Mouse (Mus musculus) thymus, adult 2 months (tissue): Measurements from ENCODE around the gene Elovl3. TPM values are rescaled to one million over a fixed set of nuclear protein-coding genes. Genes with fewer than 3 reads are reported as not detected.
A peak's percentile ranks its signal among the peaks of the same experiment; 100 is the strongest.

Experiments used
- DNase-seq: peaks from one replicate; pipeline ENCODE4 v3.0.0; 2021
- H3K27ac ChIP-seq: fragments of 200-500 bp; 2 replicates; pipeline ENCODE4 v1.5.1; 2012; ENCODE audit warnings: low read length, control low read depth; ENCODE audit not compliant: control insufficient read depth, insufficient read depth
- H3K27me3 ChIP-seq: fragments of 200-500 bp; 2 replicates; pipeline ENCODE4 v1.6.1; 2012; ENCODE audit warnings: mild to moderate bottlenecking, low read length, moderate library complexity, mixed read lengths; ENCODE audit not compliant: control insufficient read depth, insufficient read depth
- H3K36me3 ChIP-seq: fragments of 200-500 bp; 2 replicates; pipeline ENCODE4 v1.6.1; 2012; ENCODE audit warnings: mild to moderate bottlenecking, low read length, moderate library complexity; ENCODE audit not compliant: control insufficient read depth, insufficient read depth
- H3K4me1 ChIP-seq: fragments of 200-500 bp; replicated peaks from 2 replicates; pipeline ENCODE4 v1.6.1; 2012; ENCODE audit warnings: low read length; ENCODE audit not compliant: control insufficient read depth, insufficient read depth
- H3K4me3 ChIP-seq: fragments of 200-500 bp; 2 replicates; pipeline ENCODE4 v1.5.1; 2012; ENCODE audit warnings: mild to moderate bottlenecking, low read length, control low read depth, moderate library complexity; ENCODE audit not compliant: control insufficient read depth, insufficient read depth
- CTCF ChIP-seq: fragments of 200-500 bp; IDR thresholded peaks from 2 replicates; pipeline ENCODE4 v1.5.1; 2012; ENCODE audit warnings: mild to moderate bottlenecking, control low read depth, low read length, moderate library complexity, borderline replicate concordance; ENCODE audit not compliant: control insufficient read depth, poor library complexity, insufficient read depth; ENCODE audit errors: extremely low read depth
- POLR2A ChIP-seq: fragments of 200-500 bp; IDR thresholded peaks from 2 replicates; pipeline ENCODE4 v1.6.1; 2012; ENCODE audit warnings: mild to moderate bottlenecking, low read length, control low read depth, moderate library complexity; ENCODE audit not compliant: control insufficient read depth, poor library complexity, insufficient read depth; ENCODE audit errors: extremely low read depth
- WGBS: fragments of 180-500 bp; shearing (Covaris S2); methylation state at CpG from one replicate; pipeline ENCODE4 v1.1.7; 2018; 5-methylcytosine and 5-hydroxymethylcytosine counted together
- polyA plus RNA-seq: library from polyadenylated mRNA; depleted of rRNA; stranded (reverse); fragments of >200 nt; gene quantifications from 2 replicates; pipeline ENCODE4 v1.2.3, GENCODE M21; 2012

Gene Elovl3
- polyA plus RNA-seq, 1 experiment, result 0.31 TPM

DNA sequence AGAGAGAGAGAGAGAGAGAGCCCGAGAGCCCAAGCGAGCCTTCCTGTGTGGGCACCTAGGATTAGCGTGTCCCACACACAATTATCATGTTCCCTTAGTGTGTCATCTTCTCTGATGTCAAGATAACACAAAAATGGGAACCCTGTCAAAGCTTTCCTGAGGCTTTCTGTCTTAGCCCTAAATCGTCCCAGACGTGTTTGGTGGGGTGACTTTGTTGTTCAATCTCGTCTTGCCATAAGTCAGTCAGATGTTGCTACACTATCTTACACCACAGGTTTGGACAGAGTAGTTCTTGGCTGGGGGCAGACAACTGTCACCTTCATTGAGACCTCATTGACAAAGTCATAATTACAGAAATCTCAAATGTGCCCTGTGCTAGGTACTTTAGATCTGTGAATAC, 880 bp downstream of the Elovl3 start:
- WGBS, result 12% methylated on average over 6 of the region's 6 CpGs
- Histone ChIP-seq H3K27ac (no peak overlapping the region), H3K27me3 (peaks cover 9% of the 10 kb centered on the region; the same call in 1 of the 2 replicates)

DNA sequence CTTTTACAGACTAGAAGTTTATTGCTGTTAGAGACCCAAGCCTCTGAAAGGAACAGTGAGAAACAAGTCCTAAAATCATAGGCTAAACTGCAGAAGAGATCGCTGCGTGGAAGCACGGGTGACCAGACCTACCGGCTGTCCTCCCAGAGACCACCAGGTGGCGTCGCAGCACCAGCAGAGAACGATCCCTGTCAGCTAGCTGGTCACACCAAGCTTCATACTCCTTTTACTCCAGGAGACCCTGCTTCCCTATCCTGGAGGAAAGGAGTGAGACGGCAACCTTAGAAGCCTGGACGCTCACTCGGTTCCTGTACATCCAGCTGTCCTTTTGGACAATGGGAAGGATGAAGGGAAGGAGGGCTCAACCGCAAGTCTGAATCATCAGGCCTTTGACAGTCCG, 3.6 kb downstream of the Elovl3 start:
- 0 out of 2 replicates have a peak overlapping the region, but pooled peaks have one; percentile 52 for H3K4me3 ChIP-seq
- 3% methylated on average over 12 of the region's 12 CpGs for WGBS
- peak; percentile 86 for DNase-seq
- peaks cover 9% of the 10 kb centered on the region; the same call in 1 of the 2 replicates for H3K27me3 ChIP-seq
- H3K27ac ChIP-seq, result no peak overlapping the region
- TF ChIP-seq POLR2A, result no peak
- TF ChIP-seq CTCF, result peak; percentile 93
- H3K36me3 ChIP-seq, result no peaks in the 10 kb centered on the region
- peaks cover 22% of the 10 kb centered on the region for H3K4me1 ChIP-seq

More for the DNA sequence above, 880 bp downstream of the Elovl3 start:
- DNase-seq, result no peak
- H3K4me3 ChIP-seq, result no peak overlapping the region
- no peaks in the 10 kb centered on the region for H3K36me3 ChIP-seq
- TF ChIP-seq CTCF (no peak), POLR2A (no peak)
- peaks cover 22% of the 10 kb centered on the region for H3K4me1 ChIP-seq

DNA sequence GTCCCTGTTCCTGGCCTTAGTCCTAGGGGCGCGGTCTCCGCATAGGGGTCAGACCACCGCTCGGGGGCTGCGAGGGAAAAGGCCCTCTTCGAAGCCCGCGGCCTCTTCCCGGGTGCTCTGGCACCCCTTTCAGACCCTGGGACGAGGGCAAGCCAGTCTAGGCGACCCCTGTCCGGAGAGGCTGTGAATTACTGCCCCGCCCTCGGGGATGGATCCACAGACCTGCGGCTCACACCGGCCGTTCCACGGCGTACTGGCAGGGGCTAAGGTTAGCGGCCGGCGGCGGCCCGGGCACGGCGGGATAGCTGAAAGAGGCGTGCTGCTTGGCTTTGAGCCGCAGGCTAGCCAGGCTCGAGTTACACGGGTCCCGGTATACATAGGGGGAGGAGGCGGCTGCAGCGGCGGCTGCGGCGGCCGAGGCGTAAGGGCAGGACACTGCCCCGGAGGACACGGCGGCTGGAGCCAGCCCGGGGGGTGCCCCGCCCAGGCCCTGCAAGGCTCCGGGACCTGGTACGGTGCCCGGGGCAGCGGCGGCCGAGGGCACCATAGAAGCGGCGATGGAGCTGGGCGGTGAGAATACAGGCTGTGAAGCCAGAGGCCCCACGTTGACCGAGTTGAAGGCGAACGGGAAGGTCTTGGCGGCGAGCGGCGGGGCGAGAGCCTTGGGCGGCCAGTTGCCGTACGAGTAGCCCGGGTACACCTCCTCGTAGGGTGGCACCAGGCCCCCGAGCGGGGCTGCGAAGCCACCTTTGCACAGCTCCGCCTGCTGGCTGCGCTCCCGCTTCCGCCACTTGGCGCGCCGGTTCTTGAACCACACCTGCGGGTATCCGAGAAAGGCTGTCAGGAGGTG, 4.3 kb downstream of the Elovl3 start:
- TF ChIP-seq POLR2A (0 out of 2 replicates have a peak, but pooled peaks have one; percentile 8), CTCF (peak; percentile 79; the same call in 1 of the 2 replicates)
- no peaks in the 10 kb centered on the region for H3K36me3 ChIP-seq
- peak; percentile 89 for DNase-seq
- 2% methylated on average over 79 of the region's 79 CpGs for WGBS
- H3K27ac ChIP-seq, result no peak overlapping the region
- H3K27me3 ChIP-seq, result peaks cover 9% of the 10 kb centered on the region; the same call in 1 of the 2 replicates
- H3K4me1 ChIP-seq, result peaks cover 22% of the 10 kb centered on the region
- peak overlapping the region; percentile 52 for H3K4me3 ChIP-seq

DNA sequence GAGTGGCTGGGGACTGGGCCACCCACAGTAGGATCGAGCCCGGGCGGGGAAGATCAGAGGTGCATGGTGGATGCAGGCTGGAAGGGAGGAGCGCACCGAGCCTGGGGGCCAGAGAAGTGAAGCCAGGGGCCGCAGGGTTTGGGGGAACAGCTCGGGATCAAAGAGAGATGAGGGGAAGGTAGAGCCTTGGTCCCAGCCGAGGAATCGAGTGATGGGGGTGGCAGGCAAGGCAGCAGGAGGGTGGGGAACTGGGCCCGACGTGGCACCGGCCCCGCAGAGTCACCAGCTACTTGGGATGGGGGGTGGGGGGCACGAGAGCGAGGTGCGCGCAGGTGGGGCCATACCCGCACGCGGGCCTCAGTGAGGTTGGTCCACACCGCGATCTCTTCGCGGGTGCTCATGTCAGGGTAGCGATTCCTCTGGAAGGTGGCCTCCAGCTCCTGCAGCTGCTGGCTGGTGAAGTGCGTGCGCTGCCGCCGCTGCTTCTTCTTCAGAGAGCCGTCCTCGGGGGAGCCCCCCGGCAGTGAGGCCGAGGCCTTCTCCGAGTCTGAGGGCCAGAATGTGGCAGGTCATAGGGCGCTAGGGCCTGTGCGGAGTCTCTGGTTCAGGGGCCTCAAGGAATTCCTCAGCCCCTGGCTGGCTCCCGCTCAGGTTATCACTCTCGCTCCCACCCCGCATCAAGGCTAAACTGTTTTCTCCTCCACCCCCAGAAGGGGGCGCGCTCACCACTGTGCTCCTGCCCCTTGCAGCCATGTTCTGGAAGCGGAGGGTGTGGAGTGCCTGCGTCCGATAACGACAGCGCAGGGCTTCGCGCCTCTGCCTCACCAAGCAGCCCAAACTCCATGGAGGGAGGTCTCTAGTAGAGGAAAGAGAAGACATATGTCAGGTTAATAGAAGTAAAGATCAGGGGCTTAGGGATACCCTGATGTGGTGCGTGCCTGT, 5.2 kb downstream of the Elovl3 start:
- TF ChIP-seq CTCF, result peak; percentile 84; the same call in 1 of the 2 replicates
- 0 out of 2 replicates have a peak, but pooled peaks have one; percentile 16 for TF ChIP-seq POLR2A
- WGBS, result 2% methylated on average over 49 of the region's 49 CpGs
- peak; percentile 81 for DNase-seq
- Histone ChIP-seq H3K27me3 (peaks cover 5% of the 10 kb centered on the region; the same call in 1 of the 2 replicates), H3K4me3 (peak overlapping the region; percentile 7; the same call in 1 of the 2 replicates), H3K4me1 (peaks cover 17% of the 10 kb centered on the region), H3K36me3 (no peaks in the 10 kb centered on the region), H3K27ac (no peak overlapping the region)

DNA sequence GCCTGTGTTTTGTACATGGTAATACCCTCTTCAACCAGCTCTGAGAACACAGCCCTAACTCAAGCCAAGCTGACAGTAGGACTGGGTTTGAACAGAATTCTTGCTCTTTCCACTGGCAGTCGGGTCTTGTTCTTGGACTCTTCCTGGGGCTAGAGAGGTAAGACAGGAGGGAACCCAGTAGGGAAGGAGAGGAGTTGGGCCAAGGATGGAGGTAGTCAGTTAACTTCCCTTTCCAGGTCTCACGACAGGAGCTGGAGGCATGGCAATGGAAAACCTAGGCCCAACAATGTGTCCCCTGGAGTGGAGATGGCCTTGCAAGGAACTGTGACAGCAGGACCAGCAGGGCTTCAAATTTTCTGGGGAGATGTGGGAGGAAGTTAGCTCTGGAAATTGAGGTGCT, 8.6 kb downstream of the Elovl3 start:
- DNase-seq, result no peak
- 88% methylated on average over 2 of the region's 2 CpGs for WGBS
- no peak overlapping the region for H3K4me3 ChIP-seq
- H3K27me3 ChIP-seq, result no peaks in the 10 kb centered on the region; the same call in 1 of the 2 replicates
- no peak for TF ChIP-seq POLR2A
- TF ChIP-seq CTCF, result no peak
- H3K4me1 ChIP-seq, result peaks cover 17% of the 10 kb centered on the region
- no peak overlapping the region for H3K27ac ChIP-seq
- no peaks in the 10 kb centered on the region for H3K36me3 ChIP-seq

DNA sequence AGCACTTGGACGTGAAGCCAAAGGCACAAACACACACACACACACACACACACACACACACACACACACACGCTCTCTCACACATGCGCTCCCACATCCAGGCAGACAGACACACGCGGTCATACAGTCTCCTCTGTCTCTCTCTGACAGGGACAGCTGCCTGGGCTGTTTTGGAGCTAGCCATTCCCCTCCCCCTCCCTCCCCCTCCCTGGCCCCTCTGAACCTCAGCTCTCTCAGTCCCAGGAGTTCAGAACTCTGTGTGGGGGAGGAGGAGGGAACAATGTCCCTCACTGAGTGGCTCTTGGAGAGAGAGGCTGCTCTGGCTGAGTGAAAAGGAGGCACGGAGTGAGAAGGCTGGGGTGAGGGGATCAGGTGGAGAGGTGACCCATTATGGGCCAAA, 9.4 kb downstream of the Elovl3 start:
- Histone ChIP-seq H3K27me3 (no peaks in the 10 kb centered on the region; the same call in 1 of the 2 replicates), H3K36me3 (no peaks in the 10 kb centered on the region), H3K27ac (no peak overlapping the region), H3K4me3 (no peak overlapping the region), H3K4me1 (peaks cover 9% of the 10 kb centered on the region)
- no peak for DNase-seq
- 70% methylated on average over 6 of the region's 6 CpGs for WGBS
- no peak for TF ChIP-seq CTCF
- no peak for TF ChIP-seq POLR2A
